Comparison of ENCODE assay signal across 9 mouse cellular contexts in genomic region chr10:128338948-128339347, GRCm38 (mm10). TPM values are rescaled to one million over a fixed set of nuclear protein-coding genes. Genes with fewer than 3 reads are reported as not detected.
DNase-seq lines count a peak whose midpoint lies in the region; ATAC-seq and TF ChIP-seq lines count a peak whose summit lies in the region.
"Had no signal": no experiment of that assay in that cellular context is flagged by ENCODE, and none has a peak within 500 bp of the region (broad histone marks: within the 10 kb centered on the region; RNA-seq: fewer than 3 reads in every experiment).

No protein-coding gene starts in this region.

- peak overlapping the region; percentile 91 for H3K4me2 ChIP-seq in midbrain, embryonic 11.5 days

- peak overlapping the region; percentile 97 for H3K27ac ChIP-seq in gastrocnemius, adult 2 months
- no peak overlapping the region for H3K27ac ChIP-seq in hindbrain, embryonic 10.5 days
- no peak overlapping the region for H3K27ac ChIP-seq in midbrain, embryonic 11.5 days (ENCODE audit: low read depth, low read length)

- no peaks in the 10 kb centered on the region for H3K9me3 ChIP-seq in hindbrain, embryonic 10.5 days
- no peaks in the 10 kb centered on the region for H3K9me3 ChIP-seq in midbrain, embryonic 11.5 days (ENCODE audit: control insufficient read depth, low read length)

- no peak for TF ChIP-seq CTCF in gastrocnemius, adult 2 months (IDR thresholded peaks at IDR 0.05)

- intact Hi-C loops in gastrocnemius, adult 2 months (cut with DNase I), result loop anchor here (5.0 kb wide), 1 partner anchor 38 kb away; the partner anchor contains the start of gene Ankrd52

- peaks cover 28% of the 10 kb centered on the region for H3K4me1 ChIP-seq in hindbrain, embryonic 10.5 days (replicated peaks)
- H3K4me1 ChIP-seq in midbrain, embryonic 11.5 days (ENCODE audit: control insufficient read depth, insufficient read depth, low read length), result peaks cover 14% of the 10 kb centered on the region

- H3K9ac ChIP-seq in midbrain, embryonic 11.5 days (ENCODE audit: low read length), result peak overlapping the region; percentile 94; the same call in 1 of the 2 replicates

- peaks cover 31% of the 10 kb centered on the region for H3K36me3 ChIP-seq in hindbrain, embryonic 10.5 days
- H3K36me3 ChIP-seq in midbrain, embryonic 11.5 days (ENCODE audit: control insufficient read depth, insufficient read depth, low read length), result no peaks in the 10 kb centered on the region

- H3K27me3 ChIP-seq in hindbrain, embryonic 10.5 days (ENCODE audit: insufficient read depth, poor library complexity, severe bottlenecking), result no peaks in the 10 kb centered on the region
- no peaks in the 10 kb centered on the region for H3K27me3 ChIP-seq in midbrain, embryonic 11.5 days (ENCODE audit: control insufficient read depth, insufficient read depth, low read length)

- peak; percentile 55 for DNase-seq in gastrocnemius, adult 2 months
- no peak for DNase-seq in gastrocnemius, adult 8-10 months (ENCODE audit: low spot score in 2 of 2)
- DNase-seq in adipocyte (ENCODE audit: low spot score), result peak; percentile 89
- DNase-seq in hindbrain, embryonic 10.5 days (ENCODE audit: low spot score), result no peak
- no peak for DNase-seq in midbrain, embryonic 11.5 days (ENCODE audit: low spot score, missing footprints)
- no peak for DNase-seq in right cerebral cortex, postnatal 25 days
- no peak for DNase-seq in urinary bladder, postnatal 36 days (ENCODE audit: low spot score in 2 of 2)
- no peak for DNase-seq in left cerebral cortex, adult 9 months (ENCODE audit: low spot score in 2 of 2)
- DNase-seq: cerebellum, postnatal 10 days had no signal

- peak overlapping the region; percentile 74 for H3K4me3 ChIP-seq in gastrocnemius, adult 2 months
- peak overlapping the region; percentile 100 for H3K4me3 ChIP-seq in hindbrain, embryonic 10.5 days
- H3K4me3 ChIP-seq in midbrain, embryonic 11.5 days (ENCODE audit: low read depth, low read length), result peak overlapping the region; percentile 98; the same call in 1 of the 2 replicates

- no peak for ATAC-seq in midbrain, embryonic 11.5 days (ENCODE audit: low FRiP score)

- WGBS in hindbrain, embryonic 10.5 days, result 88% methylated on average over 2 of the region's 2 CpGs
- 73% methylated on average over 2 of the region's 2 CpGs for WGBS in midbrain, embryonic 11.5 days

RNA-seq across cellular contexts. Expression of gene Cs, which starts 1.4 kb away (rescaled TPM):
- 100 to 1,000 TPM; 541 to 658 TPM for total RNA-seq in gastrocnemius, adult 2 months (2021)
- total RNA-seq in gastrocnemius, adult 8-10 months (2022), result 100 to 1,000 TPM; 491 to 577 (median 541) TPM
- polyA plus RNA-seq in hindbrain, embryonic 10.5 days (2016; fragmentation: Nextera tagmentation; extraction: Ambion mirVana), result 231 and 232 TPM in 2 replicates
- 236 and 248 TPM in 2 replicates for polyA plus RNA-seq in midbrain, embryonic 11.5 days (2014; fragmentation: Nextera tagmentation; extraction: Ambion mirVana)

RNA-seq across cellular contexts. Expression of gene Cnpy2, which starts 16.7 kb away (rescaled TPM):
- 10 to 100 TPM; 35.1 to 52.1 TPM for total RNA-seq in gastrocnemius, adult 2 months (2021)
- total RNA-seq in gastrocnemius, adult 8-10 months (2022), result 10 to 100 TPM; 51.0 to 56.9 (median 52.2) TPM
- polyA plus RNA-seq in hindbrain, embryonic 10.5 days (2016; fragmentation: Nextera tagmentation; extraction: Ambion mirVana), result 252 and 259 TPM in 2 replicates
- polyA plus RNA-seq in midbrain, embryonic 11.5 days (2014; fragmentation: Nextera tagmentation; extraction: Ambion mirVana), result 222 and 239 TPM in 2 replicates

RNA-seq across cellular contexts. Expression of gene Coq10a, which starts 29.8 kb away (rescaled TPM):
- 100 to 1,000 TPM; 447 to 542 TPM for total RNA-seq in gastrocnemius, adult 2 months (2021)
- total RNA-seq in gastrocnemius, adult 8-10 months (2022), result 100 to 1,000 TPM; 409 to 479 (median 445) TPM
- polyA plus RNA-seq in hindbrain, embryonic 10.5 days (2016; fragmentation: Nextera tagmentation; extraction: Ambion mirVana), result 14.5 and 21.6 TPM in 2 replicates
- polyA plus RNA-seq in midbrain, embryonic 11.5 days (2014; fragmentation: Nextera tagmentation; extraction: Ambion mirVana), result 23.1 and 23.4 TPM in 2 replicates

RNA-seq across cellular contexts. Expression of gene Pan2, which starts 35.8 kb away (rescaled TPM):
- 1 to 10 TPM; 5.1 to 5.3 TPM for total RNA-seq in gastrocnemius, adult 2 months (2021)
- 1 to 10 TPM; 2.6 to 3.9 (median 3.2) TPM for total RNA-seq in gastrocnemius, adult 8-10 months (2022)
- polyA plus RNA-seq in hindbrain, embryonic 10.5 days (2016; fragmentation: Nextera tagmentation; extraction: Ambion mirVana), result 42.5 and 43.7 TPM in 2 replicates
- polyA plus RNA-seq in midbrain, embryonic 11.5 days (2014; fragmentation: Nextera tagmentation; extraction: Ambion mirVana), result 37.2 and 37.5 TPM in 2 replicates

RNA-seq across cellular contexts. Expression of gene Ankrd52, which starts 38.0 kb away (rescaled TPM):
- 10 to 100 TPM; 46.7 to 58.9 TPM for total RNA-seq in gastrocnemius, adult 2 months (2021)
- total RNA-seq in gastrocnemius, adult 8-10 months (2022), result 10 to 100 TPM; 38.7 to 48.8 (median 43.2) TPM
- polyA plus RNA-seq in hindbrain, embryonic 10.5 days (2016; fragmentation: Nextera tagmentation; extraction: Ambion mirVana), result 9.6 and 10.3 TPM in 2 replicates
- polyA plus RNA-seq in midbrain, embryonic 11.5 days (2014; fragmentation: Nextera tagmentation; extraction: Ambion mirVana), result 7.5 and 8.6 TPM in 2 replicates

Comparison
In these comparisons a context has a peak if more than half of its experiments do, and no peak if none do; other contexts are left out.
1. DNase-seq: peak in gastrocnemius, adult 2 months (single experiment) and adipocyte (single experiment); none in gastrocnemius, adult 8-10 months (0 of 2), hindbrain, embryonic 10.5 days (single experiment), midbrain, embryonic 11.5 days (single experiment), right cerebral cortex, postnatal 25 days (single experiment), urinary bladder, postnatal 36 days (0 of 2) and left cerebral cortex, adult 9 months (0 of 2).
2. Peak in every context shown above with its lines, with median percentiles within 50 percentile points of each other: H3K4me3 ChIP-seq.